Mouse (Mus musculus) liver, embryonic 11.5 days (tissue): ENCODE results near the gene Adam33. TPM values are rescaled to one million over a fixed set of nuclear protein-coding genes. Genes with fewer than 3 reads are reported as not detected.

ENCODE experiments used
- ATAC-seq: fragments of 200-750 bp; cut with Nextera tagmentation; replicated peaks from 2 replicates; pipeline ENCODE4 v1.8.0; 2017; ENCODE audit warnings: moderate number of reproducible peaks, mild to moderate bottlenecking, moderate TSS enrichment, moderate library complexity; ENCODE audit not compliant: low FRiP score
- DNase-seq: peaks from one replicate; pipeline ENCODE4 v3.0.0-alpha.2; 2017; ENCODE audit warnings: low spot score
- H3K27ac ChIP-seq: fragments of 300-500 bp; sonication (generic); 2 replicates; pipeline ENCODE4 v1.5.1; 2014; ENCODE audit warnings: mild to moderate bottlenecking, low read depth, low read length, control low read depth
- H3K27me3 ChIP-seq: fragments of 300-500 bp; sonication (generic); replicated peaks from 2 replicates; pipeline ENCODE4 v1.6.1; 2014; ENCODE audit warnings: low read length, mixed read lengths; ENCODE audit not compliant: control insufficient read depth, insufficient read depth
- H3K36me3 ChIP-seq: fragments of 300-500 bp; sonication (generic); 2 replicates; pipeline ENCODE4 v1.6.1; 2014; ENCODE audit warnings: mild to moderate bottlenecking, low read length, moderate library complexity, mixed read lengths; ENCODE audit not compliant: control insufficient read depth, insufficient read depth
- H3K4me1 ChIP-seq: fragments of 300-500 bp; sonication (generic); replicated peaks from 2 replicates; pipeline ENCODE4 v1.6.1; 2014; ENCODE audit warnings: low read length, mixed read lengths; ENCODE audit not compliant: control insufficient read depth, insufficient read depth
- H3K4me2 ChIP-seq: fragments of 300-500 bp; sonication (generic); 2 replicates; pipeline ENCODE4 v1.6.1; 2014; ENCODE audit warnings: mild to moderate bottlenecking, control low read depth, moderate library complexity
- H3K4me3 ChIP-seq: fragments of 300-500 bp; sonication (generic); 2 replicates; pipeline ENCODE4 v1.5.1; 2014; ENCODE audit warnings: low read depth, low read length, control low read depth
- H3K9ac ChIP-seq: fragments of 300-500 bp; sonication (generic); 2 replicates; pipeline ENCODE4 v1.6.1; 2014; ENCODE audit warnings: low read depth, low read length, control low read depth
- H3K9me3 ChIP-seq: fragments of 300-500 bp; sonication (generic); 2 replicates; pipeline ENCODE4 v1.6.1; 2016; ENCODE audit warnings: low read length, inconsistent platforms, mixed read lengths; ENCODE audit not compliant: control insufficient read depth
- WGBS: fragments of 180-500 bp; shearing (Covaris S2); extraction: QIAGEN DNeasy Blood & Tissue Kit; methylation state at CpG from one replicate; pipeline ENCODE4 v1.1.7; 2014; 5-methylcytosine and 5-hydroxymethylcytosine counted together
- microRNA-seq: library from miRNA; unstranded; fragments of <30 nt; microRNA quantifications from one replicate; pipeline ENCODE4, GENCODE M21; 2017; ENCODE audit warnings: borderline number of aligned reads
- polyA plus RNA-seq: library from polyadenylated mRNA; unstranded; fragments of >200 nt; fragmentation: Nextera tagmentation; extraction: Ambion mirVana; gene quantifications from 2 replicates; pipeline ENCODE4 v1.2.1, GENCODE M21; 2014

Gene Adam33
- polyA plus RNA-seq, 1 experiment from 2014 or later, result 0.95 TPM

- WGBS, result 82% methylated on average over 2 of the region's 2 CpGs
- H3K4me3 ChIP-seq, result no peak overlapping the region
- peaks cover 14% of the 10 kb centered on the region for H3K4me1 ChIP-seq
- no peak overlapping the region for H3K27ac ChIP-seq
- H3K9ac ChIP-seq, result no peak overlapping the region
- H3K27me3 ChIP-seq, result no peaks in the 10 kb centered on the region
- 0 out of 2 replicates have a peak, but pooled peaks cover 3% of the 10 kb centered on the region for H3K9me3 ChIP-seq
- DNase-seq (no peak), ATAC-seq (no peak)
- H3K36me3 ChIP-seq, result no peaks in the 10 kb centered on the region
- H3K4me2 ChIP-seq, result no peak overlapping the region
Measured at GRCm38 (mm10) chr2:131030561-131030960, 33.1 kb downstream of the Adam33 start.

DNA sequence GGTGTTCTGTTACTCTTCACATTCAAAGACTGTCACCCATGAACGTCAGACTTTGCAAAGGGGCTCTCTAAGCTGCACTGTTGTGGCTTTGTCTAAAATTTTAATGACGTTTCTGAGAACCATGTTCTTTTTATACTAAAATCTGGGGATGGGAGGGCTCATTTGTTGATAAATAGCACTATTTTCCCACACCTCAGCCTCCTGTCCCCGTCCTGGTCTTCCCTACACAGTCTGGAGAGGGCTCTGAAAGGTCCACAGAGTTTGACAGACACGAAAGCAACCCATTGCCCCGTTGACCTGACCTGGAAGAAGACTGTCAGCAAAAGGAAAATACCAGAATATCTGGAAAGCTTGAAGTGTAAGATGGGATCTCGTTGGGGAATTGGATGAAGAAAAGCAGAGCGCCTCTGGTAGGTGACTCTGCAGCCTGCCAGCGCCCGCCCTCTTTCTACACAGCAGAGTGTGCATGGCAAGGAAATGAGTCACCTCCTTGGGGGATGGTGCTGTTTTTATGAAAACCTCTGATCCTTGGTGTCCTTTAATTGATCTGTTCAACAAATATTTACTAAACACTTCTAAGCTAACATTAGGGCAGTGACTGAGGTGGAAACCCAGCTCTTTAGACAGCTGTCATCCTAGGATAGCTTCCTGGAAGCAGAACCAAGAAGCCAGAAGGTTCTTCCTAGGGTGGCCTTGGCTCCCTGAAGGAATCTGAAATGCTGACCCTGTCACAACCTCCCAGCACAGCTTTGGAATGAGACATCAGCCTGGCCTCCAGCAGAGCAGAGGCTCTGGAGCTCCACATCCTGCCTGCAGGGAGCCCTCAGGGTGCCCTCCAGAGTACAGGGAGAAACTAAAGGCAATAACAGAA lies 34.3 kb downstream of the Adam33 start:
- H3K36me3 ChIP-seq, result no peaks in the 10 kb centered on the region
- no peaks in the 10 kb centered on the region for H3K27me3 ChIP-seq
- peak overlapping the region; percentile 17; the same call in 1 of the 2 replicates for H3K27ac ChIP-seq
- 0 out of 2 replicates have a peak, but pooled peaks cover 3% of the 10 kb centered on the region for H3K9me3 ChIP-seq
- H3K4me1 ChIP-seq, result peaks cover 14% of the 10 kb centered on the region
- ATAC-seq (no peak), DNase-seq (no peak)
- no peak overlapping the region for H3K4me2 ChIP-seq
- no peak overlapping the region for H3K4me3 ChIP-seq
- 56% methylated on average over 9 of the region's 9 CpGs for WGBS
- H3K9ac ChIP-seq, result no peak overlapping the region

DNA sequence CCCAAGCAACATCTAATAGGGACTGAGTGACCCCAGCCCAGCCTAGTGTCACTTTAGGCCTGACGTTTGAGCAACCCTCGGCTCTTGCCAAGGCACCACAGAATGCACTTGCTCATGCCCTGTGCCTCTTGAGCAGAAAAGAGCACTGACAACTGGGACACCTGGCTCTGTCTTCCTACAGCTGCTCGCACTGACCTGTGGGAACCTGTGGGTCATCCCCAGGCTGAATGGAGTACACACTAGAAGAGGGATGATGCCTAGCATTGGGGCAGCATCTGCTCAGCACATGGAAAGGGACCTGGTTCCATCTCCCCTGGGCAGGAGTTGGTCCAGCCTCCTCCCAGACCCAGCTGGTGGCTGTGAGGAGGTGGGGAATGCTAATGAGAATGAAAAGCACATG lies 36.7 kb downstream of the Adam33 start:
- ATAC-seq (no peak), DNase-seq (no peak)
- 86% methylated on average over 3 of the region's 3 CpGs for WGBS
- Histone ChIP-seq H3K4me3 (no peak overlapping the region), H3K4me2 (no peak overlapping the region), H3K9me3 (no peaks in the 10 kb centered on the region), H3K9ac (no peak overlapping the region), H3K4me1 (peaks cover 14% of the 10 kb centered on the region), H3K27me3 (no peaks in the 10 kb centered on the region), H3K36me3 (peaks cover 2% of the 10 kb centered on the region; the same call in 1 of the 2 replicates), H3K27ac (no peak overlapping the region)

GRCm38 (mm10) chr2:131025230-131025629 lies 38.4 kb downstream of the Adam33 start:
- Histone ChIP-seq H3K4me1 (peaks cover 8% of the 10 kb centered on the region; the same call in 1 of the 2 replicates), H3K36me3 (peaks cover 2% of the 10 kb centered on the region; the same call in 1 of the 2 replicates), H3K27me3 (no peaks in the 10 kb centered on the region), H3K9me3 (no peaks in the 10 kb centered on the region), H3K9ac (no peak overlapping the region), H3K4me2 (no peak overlapping the region), H3K27ac (no peak overlapping the region), H3K4me3 (no peak overlapping the region)
- DNase-seq (no peak), ATAC-seq (no peak)
- 84% methylated on average over 2 of the region's 2 CpGs for WGBS

GRCm38 (mm10) chr2:131010566-131010965 lies 53.0 kb downstream of the Adam33 start:
- Histone ChIP-seq H3K4me3 (no peak overlapping the region), H3K27ac (no peak overlapping the region), H3K36me3 (no peaks in the 10 kb centered on the region), H3K4me1 (no peaks in the 10 kb centered on the region; the same call in 1 of the 2 replicates), H3K4me2 (no peak overlapping the region), H3K9ac (no peak overlapping the region), H3K27me3 (no peaks in the 10 kb centered on the region), H3K9me3 (no peaks in the 10 kb centered on the region)
- DNase-seq (no peak), ATAC-seq (no peak)
- 81% methylated on average over 1 of the region's 1 CpGs for whole genome bisulfite sequencing

- WGBS, result 64% methylated on average over 2 of the region's 2 CpGs
Measured at GRCm38 (mm10) chr2:131009123-131009522, 54.5 kb downstream of the Adam33 start.

More at GRCm38 (mm10) chr2:131009123-131009522, 54.5 kb downstream of the Adam33 start:
- peaks cover 6% of the 10 kb centered on the region; the same call in 1 of the 2 replicates for H3K36me3 ChIP-seq
- H3K9me3 ChIP-seq, result no peaks in the 10 kb centered on the region
- no peaks in the 10 kb centered on the region; the same call in 1 of the 2 replicates for H3K4me1 ChIP-seq
- H3K27me3 ChIP-seq, result no peaks in the 10 kb centered on the region
- no peak overlapping the region for H3K4me2 ChIP-seq
- H3K9ac ChIP-seq, result no peak overlapping the region
- 0 out of 2 replicates have a peak, but pooled peaks have one; percentile 45 for ATAC-seq
- no peak overlapping the region for H3K27ac ChIP-seq
- no peak for DNase-seq
- no peak overlapping the region for H3K4me3 ChIP-seq

Small RNAs within 50 kb of the gene (microRNA-seq; reads per million reads assigned to microRNA genes)
- gene Mir6973b, result not detected

Other genes starting within 250 kb of the Adam33 start
- gene 4930402H24Rik, start 157.4 kb downstream of the Adam33 start, polyA plus RNA-seq, result 15.4 and 20.6 TPM in 2 replicates
- gene Atrn, start 157.3 kb downstream of the Adam33 start, polyA plus RNA-seq, result 5.3 and 7.0 TPM in 2 replicates
- 2.9 and 3.5 TPM in 2 replicates for gene Gfra4, start 20.7 kb downstream of the Adam33 start, polyA plus RNA-seq
- gene Siglec1, start 23.0 kb upstream of the Adam33 start, polyA plus RNA-seq, result 0.73 and 0.78 TPM in 2 replicates
- 5.5 TPM in 2 replicates for gene Hspa12b, start 63.5 kb upstream of the Adam33 start, polyA plus RNA-seq
- not detected in 2 replicates for gene Gm11037, start 69.7 kb upstream of the Adam33 start, polyA plus RNA-seq
- gene 1700037H04Rik, start 96.3 kb upstream of the Adam33 start, polyA plus RNA-seq, result 130 TPM in 2 replicates
- 3.8 and 4.9 TPM in 2 replicates for gene Cenpb, start 116.3 kb upstream of the Adam33 start, polyA plus RNA-seq
- gene Cdc25b, start 123.1 kb upstream of the Adam33 start, polyA plus RNA-seq, result 76.4 and 85.4 TPM in 2 replicates
- gene Spef1, start 123.5 kb upstream of the Adam33 start, polyA plus RNA-seq, result 1.3 and 1.5 TPM in 2 replicates
- gene Ap5s1, start 143.3 kb upstream of the Adam33 start, polyA plus RNA-seq, result 18.1 and 19.2 TPM in 2 replicates
- gene Mavs, start 170.2 kb upstream of the Adam33 start, polyA plus RNA-seq, result 29.7 and 30.0 TPM in 2 replicates
- gene Pank2, start 198.7 kb upstream of the Adam33 start, polyA plus RNA-seq, result 37.1 and 41.7 TPM in 2 replicates